In genomic region chr11:61578983-61579877, GRCm38 (mm10) we compare ENCODE assay signal across 1 mouse cellular context.
TF ChIP-seq lines count a peak whose summit lies in the region.

Epn2 (minus strand) TSS chr11:61579687.

TF ChIP-seq in CH12.LX, 34 proteins besides CTCF, POLR2A, EP300 and RAD21 (continued from another document):
- TF ChIP-seq JUND (conservative IDR thresholded peaks at IDR 0.05; ENCODE audit: low read depth, low read length) (no peak), MEF2A (IDR thresholded peaks at IDR 0.05; ENCODE audit: borderline replicate concordance, low read depth, low read length) (peak; percentile 15; the same call in 1 of the 2 replicates), IRF4 (IDR thresholded peaks at IDR 0.05; ENCODE audit: low read depth, low read length) (peak; percentile 27; the same call in 1 of the 2 replicates), KAT2A (IDR thresholded peaks at IDR 0.05; ENCODE audit: insufficient replicate concordance, low read length) (no peak), RCOR1 (conservative IDR thresholded peaks at IDR 0.05; ENCODE audit: low read depth, low read length) (no peak), E2F4 (IDR thresholded peaks at IDR 0.05; ENCODE audit: insufficient replicate concordance, low read depth, low read length) (0 out of 2 replicates have a peak, but pooled peaks have one; percentile 31), CHD1 (IDR thresholded peaks at IDR 0.05; ENCODE audit: low read depth, low read length) (no peak), TCF12 (IDR thresholded peaks at IDR 0.05; ENCODE audit: low read depth, low read length) (peak; percentile 64), ETS1 (conservative IDR thresholded peaks at IDR 0.05; ENCODE audit: low read depth, low read length) (no peak)
